Mouse (Mus musculus) urinary bladder, postnatal 25 days (tissue): ENCODE data around the gene Eci1.

ENCODE experiments used
- DNase-seq: peaks from one replicate; pipeline ENCODE4 v3.0.0; 2022; ENCODE audit warnings: low spot score

Gene Eci1

DNA sequence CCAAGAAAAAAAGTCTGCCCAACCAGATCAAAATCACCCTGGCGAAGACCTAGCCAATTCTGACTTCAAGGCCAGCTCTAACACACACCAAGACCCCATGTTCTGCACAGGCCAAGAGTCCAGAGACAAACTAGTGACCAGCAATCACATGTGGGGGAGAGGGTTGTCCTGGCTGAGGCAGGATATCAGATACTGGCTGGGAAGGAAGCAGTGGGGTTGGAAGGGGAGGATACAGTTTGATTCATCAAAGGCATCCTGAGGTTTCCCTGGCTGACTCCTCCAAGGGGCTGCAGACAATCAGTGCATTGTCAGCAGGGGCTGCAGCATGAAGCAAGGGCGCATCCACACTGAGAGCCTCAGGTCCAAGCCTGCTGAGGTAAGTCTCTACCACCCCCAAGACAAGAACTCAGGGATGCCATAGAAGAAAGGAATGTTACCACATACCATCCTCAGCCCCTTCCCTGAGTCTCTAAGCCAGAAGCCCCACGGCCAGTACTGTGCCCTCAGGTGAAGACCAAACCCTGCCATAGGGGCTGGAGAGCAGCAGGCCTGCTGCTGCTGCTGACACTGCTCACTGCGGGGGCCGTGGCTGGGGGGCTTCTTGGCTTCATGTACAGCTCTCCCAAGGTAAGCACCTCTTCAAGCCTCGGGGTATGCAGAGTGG is 47.3 kb downstream of the Eci1 start, which contains the start of gene Bricd5:
Gene Bricd5 (plus strand): TSS at position 273 of the 664 bp plus-strand sequence.
- DNase-seq, result no peak

DNA sequence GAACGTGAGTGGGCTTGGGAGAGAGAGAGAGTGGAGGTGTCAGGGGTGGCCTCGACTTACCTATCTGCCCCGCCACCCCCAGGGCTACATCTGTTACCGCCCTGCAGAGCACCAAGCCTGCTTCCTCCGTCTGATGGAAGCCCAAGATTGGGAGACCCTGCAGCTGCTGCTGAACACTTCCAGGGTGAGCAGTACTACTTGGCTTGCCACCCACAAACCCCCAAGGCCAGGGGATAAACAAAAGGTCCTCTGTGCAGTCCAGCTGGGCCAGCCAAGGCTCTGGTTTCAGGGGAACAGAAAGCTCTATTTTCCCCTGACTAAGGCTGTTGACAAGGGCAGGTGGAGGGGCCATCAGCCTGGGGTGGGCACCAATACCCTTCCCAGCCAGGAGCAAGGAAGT is 48.1 kb downstream of the Eci1 start:
- DNase-seq, result no peak

DNA sequence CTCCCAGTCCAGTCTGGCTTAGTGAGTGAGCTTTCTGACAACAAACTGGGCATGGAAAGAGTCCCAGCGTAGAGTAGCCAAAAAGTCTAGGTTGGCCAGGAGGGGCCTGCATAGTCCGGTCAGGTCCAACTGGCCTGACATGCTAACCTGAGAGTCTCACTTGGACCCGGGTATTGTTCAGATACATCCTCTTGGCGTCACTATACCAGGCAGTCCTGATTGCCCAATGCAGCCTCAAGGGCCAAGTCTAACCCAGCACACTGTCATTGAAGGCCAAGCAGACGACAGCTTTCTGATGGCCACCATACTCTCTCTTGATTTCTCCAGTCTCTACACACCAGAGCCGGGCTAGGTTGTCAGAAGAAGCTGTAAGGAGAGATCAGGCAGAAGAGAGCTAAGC is 49.1 kb downstream of the Eci1 start:
- DNase-seq, result no peak

DNA sequence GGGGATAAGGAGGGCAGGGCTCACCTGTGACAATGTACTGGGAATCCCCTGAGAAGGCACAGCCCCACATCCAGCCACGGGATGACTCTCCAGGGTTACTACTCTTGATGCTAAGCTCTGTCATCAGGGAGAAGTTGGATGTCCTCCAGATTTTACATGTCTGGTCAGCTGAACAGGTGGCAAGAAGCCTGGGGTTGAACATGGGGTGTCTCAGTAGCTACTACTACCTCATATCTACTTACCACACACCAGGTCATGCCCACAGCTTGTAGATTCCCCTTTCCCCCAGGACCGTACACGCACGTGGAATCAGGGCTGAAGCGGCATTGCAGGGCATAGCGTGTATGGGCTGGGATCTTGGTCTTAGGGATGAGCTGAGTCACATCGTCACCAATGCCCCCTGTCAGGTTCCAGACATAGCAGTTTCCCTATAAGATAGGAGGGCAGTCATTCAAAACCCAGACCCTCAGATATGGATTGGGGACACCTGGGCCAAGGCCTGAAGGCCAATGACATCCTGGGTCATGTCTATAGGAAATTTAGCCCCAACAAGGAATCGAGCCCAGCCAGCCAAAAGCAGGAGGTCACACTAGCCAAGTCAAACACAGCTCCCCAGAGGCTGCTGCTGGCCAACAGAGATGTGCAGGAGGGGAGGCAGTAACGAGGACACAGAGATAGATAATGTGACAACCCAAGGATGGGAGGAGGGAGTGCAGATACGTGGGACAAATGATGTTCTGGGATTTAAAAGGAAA is 49.8 kb downstream of the Eci1 start:
- no peak for DNase-seq

DNA sequence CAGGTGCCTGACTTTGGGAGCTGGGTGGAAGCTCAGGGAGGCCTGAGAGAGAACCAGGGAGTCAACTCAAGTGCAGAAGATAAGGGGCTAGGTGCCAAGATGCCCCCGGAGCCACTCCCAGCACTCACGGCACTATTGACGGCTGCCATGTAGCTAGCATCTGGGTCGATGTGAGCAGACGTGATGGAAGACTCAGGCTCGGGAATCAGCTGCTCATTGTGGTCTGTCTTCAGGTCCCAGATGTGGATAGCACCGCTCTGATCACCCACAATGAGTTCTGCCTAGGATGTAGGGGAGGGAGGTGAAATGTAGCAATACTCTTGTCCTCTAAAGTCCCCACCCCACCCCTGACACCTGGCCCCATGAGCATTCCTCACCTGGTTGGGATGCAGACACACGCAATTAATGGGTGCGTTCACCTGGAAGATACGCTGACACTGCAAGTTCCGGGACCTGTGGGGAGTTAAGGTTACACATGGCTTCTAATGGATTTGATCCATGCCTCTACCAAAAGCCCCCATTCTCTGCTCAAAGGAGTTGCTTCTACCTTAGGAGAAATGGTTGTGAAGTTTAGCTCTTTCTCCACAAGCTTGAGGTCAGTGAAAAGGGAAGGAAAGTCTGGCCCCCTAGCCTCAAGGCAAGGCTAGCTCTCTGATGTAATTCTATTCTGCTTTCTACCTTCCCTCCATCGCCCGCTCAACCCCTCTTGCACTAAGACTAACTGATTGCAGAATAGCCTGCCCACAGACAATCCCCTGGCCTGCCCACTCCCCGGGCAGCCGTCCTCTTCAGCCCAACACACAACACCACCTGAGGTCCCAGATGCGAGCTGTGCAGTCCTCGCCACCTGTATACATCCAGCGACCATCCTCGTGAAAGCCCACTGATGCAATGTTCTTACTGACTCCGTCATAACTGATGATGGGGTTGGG is 50.9 kb downstream of the Eci1 start:
- DNase-seq, result no peak

DNA sequence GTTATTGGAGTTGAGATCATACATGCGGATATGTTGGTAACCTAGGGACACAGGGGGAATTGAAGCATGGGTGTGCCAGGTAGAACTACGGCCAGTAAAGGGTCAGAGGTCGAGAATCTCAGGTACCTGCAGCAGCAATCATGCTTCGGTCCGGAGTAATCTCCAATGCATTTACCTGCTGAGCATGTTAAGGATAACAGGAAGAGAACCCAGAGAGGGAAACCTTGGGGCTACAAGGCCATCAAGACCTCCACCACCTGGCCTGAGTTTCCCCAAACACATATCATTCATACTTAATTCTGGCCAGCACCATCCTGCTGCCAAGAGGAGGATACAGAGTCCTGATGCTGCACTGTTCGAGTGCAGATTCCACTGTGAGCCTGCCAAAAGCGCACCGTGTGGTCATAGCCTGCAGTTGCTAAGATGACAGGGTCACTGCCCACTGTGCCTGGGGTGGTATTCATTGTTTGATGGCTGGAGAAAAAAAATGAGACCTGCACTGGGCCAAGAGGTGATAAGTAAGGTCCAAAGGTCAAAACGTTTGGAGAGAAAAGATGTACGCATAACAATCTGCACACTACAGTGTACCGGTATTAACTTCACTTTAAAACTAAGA is 51.7 kb downstream of the Eci1 start:
- no peak for DNase-seq

DNA sequence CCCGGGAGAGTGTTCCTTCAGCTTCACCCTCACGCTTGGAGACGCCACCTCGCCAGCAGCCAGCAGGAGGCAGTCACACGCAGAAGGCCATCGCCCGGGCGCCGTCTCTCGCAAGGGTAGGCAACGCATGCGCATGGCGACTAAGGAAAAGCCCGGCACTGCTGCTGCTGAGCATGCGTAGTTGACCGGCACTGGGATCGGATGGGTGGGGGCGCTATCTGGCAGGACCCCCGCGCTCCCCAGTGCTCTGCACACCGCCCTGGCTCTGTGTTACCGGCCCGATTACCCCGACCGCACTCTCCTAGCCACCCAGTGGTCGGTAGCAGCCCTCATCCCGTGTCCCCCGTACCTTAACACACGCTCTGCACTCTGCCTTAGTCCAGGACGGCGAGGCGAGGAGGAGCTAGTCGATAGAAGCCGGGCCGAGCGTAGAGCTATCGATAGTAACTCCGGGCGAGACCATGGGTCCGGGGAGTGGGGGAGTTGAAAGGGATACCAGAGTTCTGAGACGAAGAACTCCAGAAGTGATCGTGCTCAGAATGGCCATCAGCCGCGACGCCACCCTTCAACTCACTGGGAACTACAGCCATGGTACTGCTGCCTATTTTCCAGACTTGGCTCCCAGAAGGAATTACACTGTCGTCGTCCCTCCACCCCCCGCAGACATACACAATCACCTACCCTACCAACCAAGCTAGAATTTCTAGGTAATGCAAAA is 52.4 kb downstream of the Eci1 start, which contains the start of gene Mlst8:
Gene Mlst8 (minus strand): TSS at position 416 of the 718 bp plus-strand sequence.
- DNase-seq, result peak; percentile 97

DNA sequence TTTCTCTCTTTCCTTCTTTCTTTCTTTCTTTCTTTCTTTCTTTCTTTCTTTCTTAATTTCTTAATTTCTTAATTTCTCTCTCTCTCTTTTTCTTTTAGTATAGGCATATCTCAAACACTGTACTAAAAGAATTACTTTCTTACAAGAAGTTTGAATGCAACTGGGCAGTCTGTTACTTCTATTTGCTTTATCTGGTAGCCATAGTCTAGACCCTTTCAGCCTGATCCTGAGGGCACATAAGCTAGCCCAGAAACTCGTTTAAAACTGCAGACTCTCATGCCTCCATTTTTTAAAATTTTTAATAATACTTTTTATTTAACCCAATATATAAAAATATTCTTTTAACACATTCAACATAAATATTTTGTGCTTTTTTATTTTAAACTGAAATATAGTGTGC is 53.0 kb downstream of the Eci1 start:
- DNase-seq, result no peak

DNA sequence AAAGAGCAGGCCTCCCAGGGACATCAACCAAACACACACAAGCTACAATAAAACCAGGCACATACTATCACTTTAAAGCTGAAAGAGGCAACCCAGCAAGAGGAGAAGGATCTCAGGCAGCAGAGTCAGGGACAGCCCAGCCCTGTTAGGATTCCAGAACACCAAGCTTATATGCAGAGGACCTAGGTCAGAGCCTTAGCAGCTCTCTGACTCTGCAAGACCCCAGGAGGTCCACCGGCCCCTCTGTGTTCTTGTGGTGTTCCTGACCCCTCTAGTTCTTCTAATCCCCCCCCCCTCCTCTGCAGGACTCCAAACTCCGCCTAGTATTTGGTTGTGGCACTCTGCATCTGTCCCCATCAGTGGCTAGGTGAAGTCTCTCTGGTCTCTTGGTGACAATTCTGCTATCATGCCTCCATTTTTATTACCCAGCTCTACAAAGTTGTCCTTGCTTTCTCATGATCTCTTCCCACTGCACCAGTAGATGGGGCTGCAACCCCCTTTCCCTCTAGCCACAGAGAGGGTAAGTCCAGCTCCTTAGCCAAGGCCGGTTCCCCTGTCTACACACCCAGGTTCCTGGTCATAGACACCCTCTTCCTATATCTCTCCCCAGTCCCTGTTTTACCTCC is 53.9 kb downstream of the Eci1 start:
- DNase-seq, result no peak

DNA sequence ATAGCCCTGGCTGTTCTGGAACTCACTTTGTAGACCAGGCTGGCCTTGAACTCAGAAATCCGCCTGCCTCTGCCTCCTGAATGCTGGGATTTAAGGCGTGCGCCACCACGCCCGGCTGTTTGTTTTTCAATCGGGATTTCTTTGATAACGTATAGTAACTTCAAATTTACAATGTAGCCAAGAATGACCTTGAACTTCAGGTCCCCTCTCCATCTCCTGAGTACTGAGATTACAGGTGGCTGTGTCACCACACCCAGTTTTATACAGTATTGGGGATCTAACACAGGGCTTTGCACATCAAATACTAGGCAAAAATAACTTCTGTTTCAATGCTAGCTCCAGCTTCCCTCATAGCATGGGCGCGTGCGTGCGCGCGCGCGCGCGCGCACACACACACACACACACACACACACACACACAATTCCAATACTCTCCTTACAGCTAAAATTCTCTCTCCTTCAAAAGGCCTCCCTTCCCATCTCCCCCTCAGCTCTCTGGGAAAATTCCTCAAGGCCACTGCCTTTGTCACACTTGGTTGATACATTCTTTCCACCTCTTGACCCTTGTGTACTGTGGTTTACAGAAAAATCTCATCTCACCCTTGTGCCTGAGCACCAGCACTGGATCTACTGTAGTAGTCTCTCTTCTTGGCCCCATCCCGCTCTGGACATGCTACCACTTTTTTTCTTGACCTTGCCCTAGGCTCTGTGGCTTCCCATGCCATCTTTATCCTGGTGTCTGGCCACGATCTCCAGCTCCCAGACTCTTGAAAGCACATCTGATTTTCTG is 54.8 kb downstream of the Eci1 start:
- DNase-seq, result no peak

DNA sequence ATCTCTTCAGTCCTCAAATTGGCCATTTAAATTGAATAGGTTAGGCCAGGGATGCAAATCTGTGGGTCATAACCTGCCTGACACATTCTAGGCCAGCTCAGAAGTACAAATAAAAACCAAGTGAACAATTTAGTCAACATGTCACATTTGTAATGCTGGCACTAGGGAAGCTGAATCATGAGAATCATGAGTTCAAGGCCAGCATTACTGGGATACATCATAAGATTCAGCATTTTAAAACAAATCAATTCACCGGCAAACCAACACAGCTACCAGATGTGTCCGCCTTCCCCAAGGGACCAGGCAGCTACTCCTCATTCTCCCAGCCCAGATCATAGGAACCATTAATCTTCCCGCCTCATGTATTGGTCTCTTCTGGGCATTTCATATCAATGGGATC is 57.1 kb downstream of the Eci1 start:
- no peak for DNase-seq

DNA sequence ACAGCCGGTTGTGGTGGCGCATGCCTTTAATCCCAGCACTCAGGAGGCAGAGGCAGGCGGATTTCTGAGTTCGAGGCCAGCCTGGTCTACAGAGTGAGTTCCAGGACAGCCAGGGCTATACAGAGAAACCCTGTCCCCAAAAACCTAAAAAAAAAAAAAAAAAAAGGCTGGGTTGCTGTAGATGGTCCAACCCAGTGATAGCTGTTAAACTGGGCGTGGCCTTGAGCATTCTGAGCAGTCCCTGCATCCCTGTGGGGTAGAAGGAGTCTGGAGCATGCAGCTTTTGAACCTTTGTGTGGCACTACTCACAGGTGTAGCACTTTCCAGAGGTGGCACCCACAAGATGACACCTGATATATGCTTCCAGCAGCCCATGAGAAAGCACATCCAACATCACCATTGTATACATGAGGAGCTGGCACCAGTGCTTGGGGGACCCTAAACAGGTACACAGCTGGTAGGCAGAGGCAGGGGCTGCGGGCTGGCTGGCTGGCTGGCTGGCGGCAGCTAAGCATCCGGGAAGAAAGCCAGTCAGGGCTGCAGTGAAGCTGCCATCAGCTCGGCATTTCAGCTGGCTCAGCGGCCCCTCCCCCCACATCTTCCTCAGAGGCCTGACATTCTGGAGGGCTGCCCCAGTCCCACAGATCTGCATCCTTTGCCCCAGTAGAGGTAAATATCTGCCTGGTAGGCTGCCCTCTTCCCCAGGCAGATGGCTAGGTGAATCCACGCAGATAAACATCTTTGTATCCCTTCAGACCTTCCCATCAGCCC is 58.8 kb downstream of the Eci1 start:
- DNase-seq, result no peak

DNA sequence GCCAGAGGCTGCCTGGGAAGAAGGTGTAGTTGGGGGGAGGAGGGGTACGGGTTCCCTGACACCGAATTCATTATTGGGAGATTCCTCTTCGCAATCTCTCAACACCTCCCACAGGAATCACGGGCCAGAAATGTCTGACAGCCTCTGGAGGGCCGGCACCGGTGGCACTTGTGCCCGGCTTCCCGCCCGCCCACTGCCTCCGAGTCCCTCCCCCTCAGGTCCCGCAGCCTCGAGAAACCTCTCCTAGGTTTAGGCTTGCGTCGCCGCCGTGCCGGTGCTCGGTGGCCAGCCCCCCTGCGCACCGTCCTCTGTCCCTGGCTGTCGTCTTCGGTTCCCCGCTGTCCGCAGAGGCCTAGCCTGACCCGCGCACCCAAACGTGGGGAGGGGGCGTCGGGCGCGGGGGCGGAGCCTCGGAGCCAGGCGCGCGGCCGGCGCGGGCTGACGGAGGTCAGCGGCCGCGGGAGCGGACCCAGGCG is 61.8 kb downstream of the Eci1 start, which contains the start of gene Caskin1:
Gene Caskin1 (plus strand): TSS at position 416 of the 476 bp plus-strand sequence.
- no peak for DNase-seq

DNA sequence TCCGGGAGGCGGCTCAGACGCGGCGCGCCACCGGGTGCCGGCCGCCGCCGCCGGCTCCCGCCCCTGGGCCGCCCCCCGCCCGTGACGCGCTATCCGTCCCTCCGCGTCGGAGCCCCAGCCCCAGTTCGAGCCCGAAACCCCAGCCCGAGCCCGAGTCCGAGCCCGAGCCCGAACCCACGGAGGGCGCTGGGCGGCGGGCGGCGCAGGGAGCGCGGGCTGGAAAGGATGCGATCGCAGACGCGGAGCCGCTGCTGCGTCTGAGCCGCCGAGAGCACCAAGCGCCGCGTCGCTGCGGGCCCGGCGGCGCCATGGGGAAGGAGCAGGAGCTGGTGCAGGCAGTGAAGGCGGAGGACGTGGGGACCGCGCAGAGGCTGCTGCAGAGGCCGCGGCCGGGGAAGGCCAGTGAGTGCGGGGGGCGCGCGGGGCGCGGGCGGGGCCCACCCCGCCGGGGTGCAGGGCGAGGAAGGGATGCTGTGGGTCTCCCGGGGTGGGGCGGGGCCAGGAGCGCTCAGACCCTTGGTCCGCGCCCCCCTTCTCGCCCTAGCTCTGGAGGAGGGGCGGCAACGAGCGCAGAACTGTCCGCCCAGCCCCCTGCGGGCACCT is 62.3 kb downstream of the Eci1 start:
- peak; percentile 34 for DNase-seq
